Mouse (Mus musculus) ES-Bruce4 (cell line): ENCODE measurements around the gene Akr1a1.

Source experiments
- CTCF ChIP-seq: IDR thresholded peaks from one replicate; pipeline ENCODE4 v1.8.1; 2011; ENCODE audit warnings: low read depth, low read length
- POLR2A ChIP-seq: IDR thresholded peaks from one replicate; pipeline ENCODE4 v1.8.1; 2011; ENCODE audit warnings: low read length; ENCODE audit not compliant: insufficient read depth

DNA sequence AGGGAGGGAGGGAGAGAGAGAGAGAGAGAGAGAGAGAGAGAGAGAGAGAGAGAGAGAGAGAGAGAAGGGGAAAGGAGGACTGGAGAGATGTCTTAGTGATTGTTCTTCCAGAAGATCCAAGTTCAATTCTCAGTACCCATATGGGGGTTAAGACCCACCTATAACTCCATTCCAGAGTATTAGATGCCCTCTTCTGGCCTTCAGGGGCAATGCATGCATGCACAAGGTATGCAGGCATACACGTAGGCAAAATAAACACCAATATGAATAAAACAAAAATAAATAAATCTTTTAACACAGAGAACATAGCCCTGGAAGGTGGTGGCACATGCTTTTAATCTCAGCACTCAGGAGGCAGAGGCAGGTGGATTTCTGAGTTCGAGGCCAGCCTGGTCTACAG lies 17.8 kb upstream of the Akr1a1 start:
- no peak for TF ChIP-seq POLR2A
- no peak for TF ChIP-seq CTCF
